Mouse (Mus musculus) kidney, embryonic 15.5 days (tissue): ENCODE data around the gene Nfix. TPM values are rescaled to one million over a fixed set of nuclear protein-coding genes. Genes with fewer than 3 reads are reported as not detected.

Experiments used
- ATAC-seq: fragments of 200-750 bp; cut with Nextera tagmentation; replicated peaks from 2 replicates; pipeline ENCODE4 v1.8.0; 2017; ENCODE audit warnings: moderate TSS enrichment; ENCODE audit not compliant: low FRiP score
- H3K27ac ChIP-seq: fragments of 300-500 bp; sonication (generic); 2 replicates; pipeline ENCODE4 v1.5.1; 2015; ENCODE audit warnings: mild to moderate bottlenecking, inconsistent platforms
- H3K27me3 ChIP-seq: fragments of 300-500 bp; sonication (generic); 2 replicates; pipeline ENCODE4 v1.6.1; 2015; ENCODE audit warnings: inconsistent platforms
- H3K36me3 ChIP-seq: fragments of 300-500 bp; sonication (generic); 2 replicates; pipeline ENCODE4 v1.6.1; 2015; ENCODE audit warnings: inconsistent platforms
- H3K4me1 ChIP-seq: fragments of 300-500 bp; sonication (generic); 2 replicates; pipeline ENCODE4 v1.6.1; 2015; ENCODE audit warnings: inconsistent platforms
- H3K4me2 ChIP-seq: fragments of 300-500 bp; sonication (generic); 2 replicates; pipeline ENCODE4 v1.6.1; 2015; ENCODE audit warnings: moderate library complexity, mild to moderate bottlenecking, inconsistent platforms
- H3K4me3 ChIP-seq: fragments of 300-500 bp; sonication (generic); replicated peaks from 2 replicates; pipeline ENCODE4 v1.5.1; 2015; ENCODE audit warnings: mild to moderate bottlenecking, inconsistent platforms
- H3K9ac ChIP-seq: fragments of 300-500 bp; sonication (generic); 2 replicates; pipeline ENCODE4 v1.6.1; 2015; ENCODE audit warnings: mild to moderate bottlenecking, inconsistent platforms
- H3K9me3 ChIP-seq: fragments of 300-500 bp; sonication (generic); replicated peaks from 2 replicates; pipeline ENCODE4 v1.6.1; 2016; ENCODE audit warnings: inconsistent platforms
- WGBS: fragments of 180-500 bp; shearing (Covaris S2); methylation state at CpG from one replicate; pipeline ENCODE4 v1.1.7; 2015; ENCODE audit warnings: mixed read lengths; 5-methylcytosine and 5-hydroxymethylcytosine counted together
- polyA plus RNA-seq: library from polyadenylated mRNA; unstranded; fragments of >200 nt; fragmentation: Nextera tagmentation; extraction: Ambion mirVana; gene quantifications from 2 replicates; pipeline ENCODE4 v1.2.1, GENCODE M21; 2015

Gene Nfix
- polyA plus RNA-seq, 1 experiment from 2014 or later = 15.5 TPM

DNA sequence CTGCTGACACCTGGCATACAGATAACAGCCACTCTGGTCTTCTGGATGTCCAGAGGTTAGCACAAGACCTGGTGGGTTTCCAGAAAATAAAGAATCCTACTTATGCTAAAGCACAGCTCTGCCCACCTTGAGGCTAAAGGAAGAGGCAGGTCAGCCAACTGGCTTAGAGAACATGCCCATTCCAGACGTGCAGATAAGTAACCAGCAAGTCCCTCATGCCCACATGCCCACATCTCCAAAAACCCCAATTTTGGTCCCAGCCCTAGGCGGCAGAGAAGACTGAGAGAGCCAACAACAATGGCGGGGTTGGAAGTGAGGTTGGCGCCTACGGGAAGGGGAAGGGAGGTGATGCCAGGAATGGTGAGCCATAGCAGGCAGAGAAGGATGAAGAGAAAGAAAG, 10.8 kb downstream of the Nfix start:
- ATAC-seq = no peak
- Histone ChIP-seq H3K9me3 (no peaks in the 10 kb centered on the region), H3K4me1 (peaks cover 41% of the 10 kb centered on the region), H3K4me3 (no peak overlapping the region), H3K4me2 (no peak overlapping the region), H3K27ac (no peak overlapping the region), H3K36me3 (no peaks in the 10 kb centered on the region), H3K9ac (no peak overlapping the region), H3K27me3 (peaks cover 99% of the 10 kb centered on the region)
- 52% methylated on average over 5 of the region's 5 CpGs for WGBS

DNA sequence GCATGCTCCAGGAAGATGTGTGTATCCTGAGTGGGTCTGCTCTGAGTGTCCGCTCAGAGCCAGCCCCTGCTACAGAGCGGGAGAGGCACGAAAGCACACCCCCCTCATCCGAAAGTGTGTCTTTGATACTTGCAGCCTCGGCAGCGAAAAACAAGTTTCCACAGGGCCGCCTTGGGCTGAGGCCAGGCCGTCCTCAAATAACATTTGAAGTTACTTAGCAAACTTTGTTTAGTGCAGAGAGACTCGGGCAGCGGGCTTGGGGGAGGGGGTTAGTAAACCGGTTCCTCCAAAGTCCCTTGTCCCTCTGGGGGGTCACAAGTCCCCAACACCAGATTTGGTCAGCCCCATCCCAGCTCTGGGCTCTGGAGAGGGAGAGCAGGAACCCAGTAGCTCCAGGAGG, 11.2 kb downstream of the Nfix start:
- no peak overlapping the region for H3K4me3 ChIP-seq
- WGBS = 12% methylated on average over 11 of the region's 11 CpGs
- H3K9ac ChIP-seq = no peak overlapping the region
- H3K36me3 ChIP-seq = no peaks in the 10 kb centered on the region
- H3K4me1 ChIP-seq = peaks cover 40% of the 10 kb centered on the region
- ATAC-seq = no peak
- no peaks in the 10 kb centered on the region for H3K9me3 ChIP-seq
- no peak overlapping the region for H3K27ac ChIP-seq
- H3K4me2 ChIP-seq = no peak overlapping the region
- peaks cover 99% of the 10 kb centered on the region for H3K27me3 ChIP-seq

DNA sequence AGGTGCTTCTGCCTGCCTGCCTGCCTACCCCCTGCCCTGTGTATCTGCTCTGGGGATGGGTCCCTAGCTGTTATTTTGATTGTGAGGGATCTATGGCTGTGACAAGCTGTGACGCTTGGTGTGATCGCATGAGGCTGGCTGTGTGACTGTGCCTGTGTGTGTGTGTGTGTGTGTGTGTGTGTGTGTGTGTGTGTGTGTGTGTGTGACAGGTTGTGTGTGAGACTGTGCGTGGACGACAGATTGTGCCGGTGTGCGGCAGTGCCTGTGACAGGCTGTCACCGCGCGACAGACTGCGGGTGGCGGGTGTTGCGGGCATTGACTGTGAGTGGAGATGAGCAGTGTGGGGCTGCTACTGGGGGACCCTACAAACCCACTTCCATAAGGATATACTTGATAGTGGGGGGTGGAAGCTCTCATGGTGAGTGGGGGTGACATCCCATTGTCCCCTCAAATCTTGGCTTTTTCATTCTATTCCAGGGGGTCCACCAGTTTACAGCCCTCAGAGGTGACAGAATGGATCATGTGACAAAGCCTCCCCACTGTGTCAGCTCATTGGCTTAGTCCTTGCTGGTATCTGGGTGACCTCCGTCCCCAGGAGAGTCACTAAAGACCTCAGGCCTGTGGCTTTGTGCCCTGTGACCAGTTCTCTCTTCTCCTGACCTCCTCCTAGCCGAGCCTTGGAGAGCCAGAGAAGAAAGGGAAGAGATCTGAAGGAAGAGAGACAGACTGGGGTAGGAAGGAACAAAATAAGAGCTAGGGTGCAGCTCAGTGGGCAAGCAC, 12.4 kb downstream of the Nfix start:
- peaks cover 35% of the 10 kb centered on the region for H3K4me1 ChIP-seq
- no peak overlapping the region for H3K9ac ChIP-seq
- peaks cover 99% of the 10 kb centered on the region for H3K27me3 ChIP-seq
- 22% methylated on average over 14 of the region's 14 CpGs for WGBS
- no peak overlapping the region for H3K4me3 ChIP-seq
- ATAC-seq = no peak
- no peak overlapping the region for H3K27ac ChIP-seq
- H3K9me3 ChIP-seq = no peaks in the 10 kb centered on the region
- H3K4me2 ChIP-seq = no peak overlapping the region
- no peaks in the 10 kb centered on the region for H3K36me3 ChIP-seq

DNA sequence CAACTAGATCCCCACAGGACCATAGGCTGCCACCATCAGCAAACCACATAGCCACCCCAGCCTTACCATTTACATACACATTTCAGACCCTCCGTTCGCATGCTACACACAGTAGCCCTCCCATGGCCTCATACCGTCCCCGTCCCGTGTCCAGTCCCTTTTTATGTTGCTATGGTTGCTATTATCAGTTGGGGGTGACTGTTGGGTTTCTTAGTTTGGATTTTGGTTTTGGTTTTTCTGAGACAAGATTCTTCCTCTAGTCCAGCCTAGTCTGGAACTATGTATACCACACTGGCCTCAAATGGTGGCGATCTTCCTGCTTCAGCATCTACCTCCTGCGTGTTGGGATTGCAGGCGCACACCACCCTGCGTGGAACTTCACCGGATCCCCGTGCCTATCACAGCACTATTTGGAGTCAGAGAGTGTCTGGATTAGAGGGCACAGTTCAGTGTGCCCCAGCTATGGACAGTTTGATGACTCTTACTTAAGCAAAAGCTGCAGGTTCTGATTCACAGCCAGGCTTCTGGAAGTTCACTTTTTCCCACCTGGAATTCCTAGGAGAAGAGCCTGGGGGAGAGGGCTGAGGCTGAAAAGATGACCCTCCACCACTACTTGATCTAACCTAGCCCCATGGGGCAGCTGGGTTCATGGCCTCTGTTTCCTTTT, 13.2 kb downstream of the Nfix start:
- 10% methylated on average over 11 of the region's 11 CpGs for WGBS
- Histone ChIP-seq H3K9me3 (no peaks in the 10 kb centered on the region), H3K27ac (no peak overlapping the region), H3K4me3 (peak overlapping the region; percentile 12; the same call in 1 of the 2 replicates), H3K9ac (no peak overlapping the region), H3K4me2 (peak overlapping the region; percentile 35; the same call in 1 of the 2 replicates), H3K4me1 (peaks cover 35% of the 10 kb centered on the region), H3K27me3 (peaks cover 99% of the 10 kb centered on the region), H3K36me3 (no peaks in the 10 kb centered on the region)
- ATAC-seq = no peak

DNA sequence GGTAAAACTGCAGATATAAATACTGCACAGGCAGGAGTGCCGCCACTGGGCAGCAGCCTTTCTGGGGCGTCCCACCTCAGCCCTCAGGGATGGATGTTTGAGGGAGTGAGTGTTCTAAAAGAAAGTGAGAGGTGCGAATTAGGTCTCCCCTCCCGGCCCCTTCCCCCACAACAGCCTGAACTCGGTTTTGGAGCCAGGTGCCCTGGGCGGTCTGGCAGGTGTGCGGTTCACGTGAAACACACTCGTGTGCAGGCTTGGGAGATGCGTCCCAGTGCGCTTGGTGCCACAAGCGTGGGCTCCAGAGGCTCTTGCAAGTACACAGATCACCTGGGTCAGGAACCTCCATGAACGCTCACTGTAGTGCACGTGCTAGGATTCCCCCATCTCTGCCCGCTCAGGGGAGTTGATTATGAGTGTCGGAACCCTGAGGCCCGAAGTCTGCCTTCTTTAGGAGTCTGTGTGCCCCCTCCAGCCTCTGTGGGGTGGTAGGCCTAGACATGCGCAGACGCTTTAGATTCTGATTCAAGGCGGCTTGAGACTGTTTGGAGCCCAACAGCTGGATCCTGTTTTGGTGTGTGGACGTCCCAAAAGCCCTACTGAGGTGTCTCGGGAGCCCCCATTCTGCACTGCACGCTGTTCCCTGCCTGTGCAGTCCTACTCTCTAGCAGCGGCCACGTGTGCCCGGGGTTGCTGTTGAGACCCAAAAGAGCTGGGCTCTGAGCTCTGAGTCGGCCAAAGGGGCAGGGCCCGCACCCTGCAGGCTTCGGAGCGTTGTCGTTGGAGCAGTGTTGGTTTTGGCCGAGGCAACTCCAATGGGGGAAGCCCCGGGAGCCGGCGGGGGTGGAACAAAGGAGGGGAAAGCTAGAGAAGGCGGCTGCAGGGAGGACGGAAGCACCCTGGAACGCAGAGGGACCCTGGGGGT, 14.1 kb downstream of the Nfix start:
- Histone ChIP-seq H3K4me3 (peak overlapping the region; percentile 12; the same call in 1 of the 2 replicates), H3K27me3 (peaks cover 100% of the 10 kb centered on the region)
- peak; percentile 37; the same call in 1 of the 2 replicates for ATAC-seq

DNA sequence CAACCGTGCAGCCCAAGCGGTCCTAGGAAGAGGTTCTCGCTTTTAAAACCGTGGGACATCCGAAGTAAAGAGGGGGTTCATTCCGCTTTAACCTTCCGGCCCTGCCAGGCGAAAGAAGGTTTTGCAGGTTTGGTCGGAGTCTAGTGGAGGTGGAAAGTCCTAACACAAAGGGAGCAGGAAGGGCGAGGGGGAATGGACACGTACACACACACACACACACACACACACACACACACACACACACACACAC, 14.7 kb downstream of the Nfix start:
- Histone ChIP-seq H3K9me3 (no peaks in the 10 kb centered on the region), H3K9ac (no peak overlapping the region), H3K36me3 (no peaks in the 10 kb centered on the region), H3K27ac (no peak overlapping the region), H3K27me3 (peaks cover 100% of the 10 kb centered on the region), H3K4me1 (peaks cover 36% of the 10 kb centered on the region), H3K4me2 (no peak overlapping the region), H3K4me3 (0 out of 2 replicates have a peak overlapping the region, but pooled peaks have one; percentile 5)
- ATAC-seq = no peak
- WGBS = 14% methylated on average over 11 of the region's 11 CpGs

More for the DNA sequence above, 14.1 kb downstream of the Nfix start:
- Histone ChIP-seq H3K4me2 (peak overlapping the region; percentile 35), H3K4me1 (peaks cover 38% of the 10 kb centered on the region), H3K9me3 (no peaks in the 10 kb centered on the region), H3K27ac (no peak overlapping the region), H3K36me3 (no peaks in the 10 kb centered on the region), H3K9ac (no peak overlapping the region)
- WGBS = 5% methylated on average over 38 of the region's 38 CpGs

DNA sequence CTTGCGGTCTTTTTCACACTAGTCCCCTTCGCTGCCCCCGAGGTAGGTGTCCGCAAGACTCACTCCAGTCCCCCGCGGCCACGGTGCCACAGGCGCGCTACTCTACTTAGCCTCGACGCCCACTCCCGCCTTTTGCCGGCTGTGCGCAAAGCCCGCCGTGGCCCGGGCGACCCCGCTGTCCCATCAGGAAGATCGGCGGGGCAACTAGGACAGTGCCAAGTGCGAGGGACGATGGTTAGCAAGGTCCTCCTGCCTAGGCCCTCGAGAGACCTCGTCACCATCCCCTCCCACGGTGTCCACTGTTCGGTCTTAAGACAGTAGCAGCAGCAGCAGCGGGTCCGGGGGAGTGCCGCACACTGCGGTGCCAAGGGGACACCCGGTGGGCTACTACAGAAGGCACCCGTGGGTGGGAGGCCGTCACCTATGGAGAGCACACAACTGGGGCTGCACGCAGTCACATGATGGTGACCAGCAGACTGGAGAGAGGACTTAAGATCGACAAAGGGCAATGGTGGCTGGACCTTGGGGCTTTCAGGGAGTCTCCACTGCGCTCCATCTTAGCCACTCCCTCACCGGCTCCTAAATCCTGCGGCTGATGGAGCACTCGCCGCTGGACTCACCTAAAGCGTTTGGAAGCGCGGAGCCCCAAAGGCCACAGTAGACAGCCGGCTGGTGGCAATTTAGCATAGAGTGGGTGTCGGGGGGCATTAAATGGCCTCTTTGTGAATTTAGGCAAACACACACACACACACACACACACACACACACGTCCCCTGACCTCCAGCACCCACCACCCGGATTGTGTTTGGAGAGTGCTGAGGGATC, 15.3 kb downstream of the Nfix start:
- peak overlapping the region; percentile 28; the same call in 1 of the 2 replicates for H3K4me2 ChIP-seq
- peak overlapping the region; percentile 5 for H3K4me3 ChIP-seq
- no peak overlapping the region for H3K27ac ChIP-seq
- peaks cover 100% of the 10 kb centered on the region for H3K27me3 ChIP-seq
- 4% methylated on average over 48 of the region's 48 CpGs for WGBS
- peaks cover 40% of the 10 kb centered on the region for H3K4me1 ChIP-seq
- no peaks in the 10 kb centered on the region for H3K9me3 ChIP-seq
- no peak for ATAC-seq
- H3K9ac ChIP-seq = no peak overlapping the region
- H3K36me3 ChIP-seq = no peaks in the 10 kb centered on the region

DNA sequence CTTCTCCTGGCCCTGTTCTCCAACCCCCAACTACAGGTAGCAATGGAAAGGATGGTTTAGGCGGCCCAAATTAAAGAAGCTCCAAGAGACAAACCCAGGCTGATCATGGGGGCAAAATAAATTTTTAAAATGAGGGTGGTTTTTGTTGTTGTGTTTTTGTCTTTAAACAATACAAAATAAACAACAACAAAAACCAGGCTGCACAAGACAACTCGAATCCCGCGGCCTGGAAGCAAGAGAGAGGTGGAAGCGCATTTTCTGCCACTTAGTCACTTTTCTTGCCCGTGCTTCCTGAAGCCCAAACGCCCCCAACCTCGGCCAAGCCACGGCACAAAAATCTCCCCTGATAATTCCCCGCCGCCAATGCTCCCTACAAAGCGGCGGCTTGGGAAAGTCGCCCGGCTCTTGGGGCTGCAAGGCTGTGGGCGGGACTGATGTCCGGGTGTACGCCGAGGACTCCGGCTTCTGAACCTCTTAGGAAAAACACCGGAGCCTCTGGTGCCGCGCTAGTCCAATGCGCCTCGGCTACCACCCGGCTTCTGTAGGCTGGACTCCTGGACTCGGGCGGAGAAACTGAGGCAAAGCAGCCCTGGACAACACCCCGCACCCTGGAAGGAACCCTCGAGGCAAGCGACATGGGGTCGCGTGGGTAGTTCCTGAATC, 16.1 kb downstream of the Nfix start:
- peak overlapping the region; percentile 5 for H3K4me3 ChIP-seq
- ATAC-seq = no peak
- peaks cover 100% of the 10 kb centered on the region for H3K27me3 ChIP-seq
- H3K27ac ChIP-seq = no peak overlapping the region
- 4% methylated on average over 33 of the region's 33 CpGs for WGBS
- H3K4me2 ChIP-seq = peak overlapping the region; percentile 28
- H3K9me3 ChIP-seq = no peaks in the 10 kb centered on the region
- no peaks in the 10 kb centered on the region for H3K36me3 ChIP-seq
- no peak overlapping the region for H3K9ac ChIP-seq
- H3K4me1 ChIP-seq = peaks cover 46% of the 10 kb centered on the region

DNA sequence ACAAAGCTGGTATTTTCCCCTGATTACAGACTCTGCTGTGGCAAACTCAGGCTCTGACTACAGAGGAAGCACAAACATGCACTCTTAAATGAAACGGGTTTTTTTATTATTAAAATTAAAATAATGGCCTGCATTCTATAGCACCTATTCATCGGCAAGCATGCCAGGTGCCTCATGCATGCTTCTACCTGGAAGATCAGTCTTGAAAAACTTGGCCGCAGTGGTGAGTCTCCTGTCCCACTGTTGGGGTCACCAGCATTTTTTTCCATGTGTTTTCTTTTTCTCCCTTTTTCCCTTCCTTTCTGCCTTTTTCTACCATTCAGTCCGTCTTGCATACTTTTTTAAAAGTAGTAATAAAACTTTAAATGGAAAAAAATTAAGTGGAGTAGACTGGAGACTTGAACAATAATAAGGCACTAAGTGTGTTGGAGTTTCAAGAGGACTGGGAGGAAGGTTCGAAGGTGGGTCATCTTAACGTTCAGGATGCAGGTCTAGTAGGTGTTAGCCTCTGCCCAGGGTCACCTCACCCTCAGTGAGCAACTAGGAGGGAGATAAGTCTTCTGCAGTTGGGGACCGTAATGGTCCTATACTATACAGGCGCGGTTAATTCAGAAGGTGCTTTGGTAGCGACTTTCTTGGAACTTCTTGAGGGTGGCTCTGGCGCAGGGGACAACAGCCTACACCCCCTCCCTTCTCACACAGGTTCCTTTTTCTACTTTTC, 16.8 kb downstream of the Nfix start:
- Histone ChIP-seq H3K4me2 (no peak overlapping the region), H3K27ac (no peak overlapping the region), H3K4me3 (no peak overlapping the region), H3K36me3 (no peaks in the 10 kb centered on the region), H3K9me3 (no peaks in the 10 kb centered on the region), H3K27me3 (peaks cover 100% of the 10 kb centered on the region), H3K9ac (no peak overlapping the region), H3K4me1 (peaks cover 46% of the 10 kb centered on the region)
- WGBS = 16% methylated on average over 11 of the region's 11 CpGs
- ATAC-seq = no peak

DNA sequence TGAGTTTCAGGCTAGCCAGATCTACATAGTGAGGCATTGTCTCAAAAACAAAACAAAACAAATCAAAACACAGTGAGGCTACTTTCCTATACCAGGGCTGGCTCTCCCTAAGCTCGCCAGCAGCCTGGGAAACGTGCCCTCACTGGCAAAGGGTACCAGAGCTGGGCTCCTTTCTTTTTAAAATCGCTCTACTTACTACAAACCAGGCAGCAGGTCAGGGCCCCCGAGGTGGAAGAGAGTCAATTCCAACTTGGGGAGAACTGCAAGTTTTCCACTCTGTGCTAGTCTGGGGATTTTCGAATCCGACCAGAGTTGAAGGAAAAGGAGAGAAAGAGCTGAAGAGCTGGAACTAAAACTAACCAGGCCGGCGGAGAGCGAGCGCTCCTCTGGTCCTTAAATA, 17.5 kb downstream of the Nfix start:
- H3K27me3 ChIP-seq = peaks cover 100% of the 10 kb centered on the region
- no peaks in the 10 kb centered on the region for H3K9me3 ChIP-seq
- H3K4me2 ChIP-seq = no peak overlapping the region
- H3K4me1 ChIP-seq = peaks cover 46% of the 10 kb centered on the region
- no peak overlapping the region for H3K9ac ChIP-seq
- H3K27ac ChIP-seq = no peak overlapping the region
- H3K4me3 ChIP-seq = no peak overlapping the region
- no peaks in the 10 kb centered on the region for H3K36me3 ChIP-seq
- 24% methylated on average over 10 of the region's 10 CpGs for WGBS
- ATAC-seq = no peak
